Mouse (Mus musculus) right cerebral cortex, postnatal 4 days (tissue): ENCODE measurements at regions not wholly inside any gene's neighbourhood (a gene's known extent, or its start where the extent isn't known, plus 50 kb on each side); places are given as distances from the start of the nearest gene placed in this dataset.
A peak's percentile ranks its signal among the peaks of the same experiment; 100 is the strongest.
"Not testable (repeated sequence)": the region's sequence is repeated elsewhere in the genome, so short reads cannot be mapped to it uniquely, and the experiment has no call there.

Experiments used
- DNase-seq: peaks from one replicate; pipeline ENCODE4 v3.0.0-alpha.2; 2022

DNA sequence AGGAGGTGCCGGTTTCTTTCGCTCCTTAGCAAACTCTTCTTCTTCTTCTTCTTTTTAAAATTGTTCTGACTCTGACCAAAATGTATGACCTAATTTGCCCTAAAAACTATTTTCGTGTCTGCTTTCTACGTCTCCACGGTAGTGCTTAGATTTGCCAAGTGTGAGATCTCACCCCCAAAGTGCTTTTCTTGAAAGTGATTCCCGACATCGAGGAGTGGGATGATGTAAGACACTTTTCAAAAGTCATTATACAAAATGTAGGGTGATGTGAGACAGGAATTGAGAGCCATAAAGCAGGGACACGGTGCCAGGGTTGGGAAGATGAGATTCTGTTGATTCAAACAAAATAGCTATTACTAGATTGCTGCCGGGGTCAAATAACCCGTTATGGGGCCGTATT lies 139.5 kb downstream of the Enc1 start:
- no peak for DNase-seq

DNA sequence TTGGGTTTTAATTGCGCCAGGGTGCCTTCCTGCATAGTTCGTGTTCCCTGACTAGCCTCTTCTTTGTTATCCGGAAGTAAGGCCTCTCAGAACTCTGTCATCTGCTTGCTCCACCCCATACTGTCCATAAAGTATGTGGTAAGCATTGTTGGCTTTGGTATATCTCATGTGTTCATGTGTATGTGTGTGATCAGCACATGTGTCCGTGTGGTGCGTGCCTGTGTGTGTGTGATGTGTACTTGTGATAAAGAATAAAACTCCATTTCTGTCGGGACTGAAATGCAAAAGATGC lies 135.3 kb downstream of the Enc1 start:
- no peak for DNase-seq

DNA sequence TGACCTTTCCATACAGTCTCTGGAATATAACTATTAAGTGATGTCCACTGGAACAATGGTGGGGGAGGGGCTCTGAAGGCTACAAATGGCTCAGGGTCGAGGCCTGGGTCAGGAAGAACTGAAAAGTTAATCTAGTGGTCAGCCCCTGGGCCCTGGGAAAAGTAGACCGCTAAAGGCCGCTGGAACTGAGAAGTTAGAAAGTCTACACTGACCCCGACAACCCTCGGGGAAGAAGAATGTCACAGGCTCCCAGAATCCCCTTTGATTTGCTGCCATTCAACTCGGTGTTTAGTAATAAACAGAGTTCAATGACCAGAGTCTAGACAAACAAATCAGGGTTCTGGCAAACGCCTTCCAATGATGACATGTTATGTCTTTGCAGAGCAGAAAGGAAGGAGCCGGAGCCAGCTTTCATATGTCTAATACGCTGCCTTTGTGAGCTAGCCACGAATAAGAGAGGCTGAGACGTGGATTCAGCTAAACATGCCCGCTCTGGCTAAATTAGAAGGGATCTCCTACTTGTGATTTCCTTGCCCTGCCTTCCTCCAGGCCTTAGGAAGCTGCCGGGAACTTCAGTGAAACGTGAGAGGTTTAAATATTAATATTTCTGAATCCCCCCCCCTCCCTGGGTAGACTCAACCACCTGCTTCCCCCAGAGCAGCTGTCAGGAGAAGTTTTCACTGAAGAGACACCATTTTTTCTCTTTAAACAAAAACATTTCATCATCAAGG lies 134.8 kb downstream of the Enc1 start:
- no peak for DNase-seq

DNA sequence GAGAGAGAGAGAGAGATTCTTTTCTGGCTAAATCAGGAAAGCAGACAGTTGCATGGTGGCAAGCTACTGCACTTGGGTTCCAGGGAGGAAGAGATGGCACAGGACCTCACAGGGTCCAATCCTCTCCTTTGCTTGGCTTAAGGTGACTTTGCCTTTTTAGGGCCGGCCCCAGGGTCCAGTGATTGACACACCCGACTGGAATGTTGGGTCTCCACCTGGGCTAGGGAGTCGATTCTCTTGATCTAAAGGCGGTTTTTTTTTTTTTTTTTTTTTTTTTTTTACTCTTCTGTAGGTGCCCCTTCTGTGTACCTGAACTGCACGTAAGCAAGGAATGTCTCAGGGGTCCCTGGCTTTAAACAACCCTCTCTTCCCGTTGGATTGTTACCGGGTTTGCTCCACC lies 131.4 kb downstream of the Enc1 start:
- DNase-seq, result no peak

DNA sequence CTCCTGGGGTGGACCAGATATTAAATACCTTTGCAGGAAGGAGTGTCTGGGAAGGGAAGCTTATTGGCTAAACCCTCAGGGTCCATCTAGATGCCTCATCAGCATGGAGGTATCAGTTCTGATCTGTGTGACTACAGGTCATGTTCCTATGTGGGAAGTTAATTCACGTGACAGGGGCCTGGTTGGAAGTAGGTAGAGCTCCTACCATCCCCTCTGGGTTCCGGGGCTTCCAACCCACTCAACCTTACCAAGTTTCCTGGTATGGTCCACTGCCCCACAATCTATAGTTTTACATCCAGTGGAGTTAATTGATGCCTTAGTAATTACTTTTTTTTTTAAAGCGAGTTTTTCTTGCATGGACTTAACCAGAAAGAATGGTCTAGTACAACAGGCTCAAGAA lies 130.3 kb downstream of the Enc1 start:
- no peak for DNase-seq

DNA sequence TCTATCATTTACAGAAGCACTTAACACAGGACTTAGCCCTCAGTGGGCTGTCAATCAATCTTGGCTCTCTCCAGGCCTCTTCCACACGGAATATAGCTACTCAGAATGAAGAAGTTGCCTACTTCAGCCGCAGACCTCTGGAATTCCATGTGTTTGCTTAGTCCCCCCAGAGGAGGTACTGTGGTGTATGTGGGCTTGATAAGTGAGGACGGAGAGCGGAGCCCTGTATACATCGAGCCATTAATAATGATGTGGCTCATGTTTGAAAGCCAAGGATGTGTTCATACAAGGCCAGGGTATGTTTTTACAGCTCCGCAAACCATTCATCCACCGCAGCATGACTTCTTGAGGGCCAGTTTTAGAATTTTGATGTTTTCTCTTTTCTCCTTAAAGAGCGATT lies 125.8 kb downstream of the Enc1 start:
- no peak for DNase-seq

DNA sequence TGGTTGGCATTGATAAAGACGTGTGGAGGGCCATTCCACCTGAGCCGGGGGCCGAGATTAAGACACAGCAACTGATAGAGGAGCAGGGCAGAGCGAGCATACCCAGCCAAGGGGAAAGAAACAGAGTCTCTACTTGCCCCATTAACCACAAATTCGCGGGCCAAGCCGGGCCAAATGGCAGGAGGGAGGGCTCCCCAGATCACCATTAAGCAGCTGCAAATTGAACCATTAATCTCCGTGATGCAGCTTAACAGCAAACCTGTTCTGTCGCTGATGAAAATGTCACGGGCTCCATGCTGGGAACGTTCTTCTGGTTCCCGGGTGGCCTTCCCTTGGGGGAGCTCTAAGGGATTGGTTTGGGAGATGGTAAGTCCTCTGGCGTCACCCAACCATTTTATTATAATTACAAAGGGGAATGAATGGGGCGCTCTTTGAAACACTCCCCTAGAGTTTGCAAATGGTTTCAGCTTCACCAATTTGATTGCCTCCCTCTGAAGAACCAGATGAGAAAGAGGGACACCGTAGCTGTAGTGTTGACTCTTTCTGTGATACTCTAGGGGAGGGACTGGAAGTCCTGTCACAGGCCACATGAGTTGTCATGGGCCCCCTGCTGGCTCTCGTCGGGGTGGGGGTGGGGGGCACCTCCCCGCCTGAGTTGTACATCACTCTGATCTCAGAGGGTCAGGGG lies 124.8 kb downstream of the Enc1 start:
- DNase-seq, result no peak

DNA sequence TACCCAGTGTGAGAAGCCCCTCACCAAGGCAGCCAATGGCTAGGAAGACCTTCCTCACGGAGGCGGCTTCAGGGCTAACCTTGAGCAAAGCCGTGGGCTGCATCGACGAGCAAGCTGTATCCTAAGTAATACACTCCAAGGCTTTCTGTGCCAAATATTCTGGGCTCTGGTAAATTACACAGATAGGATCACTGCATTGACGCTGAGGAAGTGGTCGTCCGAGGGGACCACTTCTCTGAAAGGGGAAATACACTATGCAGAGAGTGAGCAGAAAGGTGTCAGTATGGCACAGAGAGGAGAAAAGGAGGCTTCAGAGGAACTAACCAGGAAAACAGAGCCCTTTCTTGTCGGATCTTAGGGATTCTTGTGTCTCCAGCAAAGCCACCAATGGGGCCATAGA lies 124.1 kb downstream of the Enc1 start:
- no peak for DNase-seq

DNA sequence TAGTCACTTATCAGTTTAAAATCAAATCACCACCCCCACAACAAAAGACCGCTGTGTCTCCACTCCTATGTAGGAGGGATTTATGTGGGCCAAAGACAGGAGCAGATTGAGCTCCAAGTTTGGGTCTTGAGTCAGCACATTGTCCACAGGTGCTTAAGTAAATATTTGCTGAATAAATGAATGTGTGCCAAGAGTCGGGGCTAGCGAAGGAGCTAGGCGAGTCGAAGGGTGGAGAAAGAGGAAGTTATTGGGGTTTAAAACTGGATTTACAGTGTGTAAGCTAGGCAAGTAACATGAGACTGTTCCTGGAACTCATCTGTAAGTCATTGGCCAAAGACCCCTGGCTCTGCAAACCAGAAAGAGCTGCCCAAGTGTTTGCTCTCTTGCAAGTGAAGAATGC lies 122.9 kb downstream of the Enc1 start:
- DNase-seq, result no peak

DNA sequence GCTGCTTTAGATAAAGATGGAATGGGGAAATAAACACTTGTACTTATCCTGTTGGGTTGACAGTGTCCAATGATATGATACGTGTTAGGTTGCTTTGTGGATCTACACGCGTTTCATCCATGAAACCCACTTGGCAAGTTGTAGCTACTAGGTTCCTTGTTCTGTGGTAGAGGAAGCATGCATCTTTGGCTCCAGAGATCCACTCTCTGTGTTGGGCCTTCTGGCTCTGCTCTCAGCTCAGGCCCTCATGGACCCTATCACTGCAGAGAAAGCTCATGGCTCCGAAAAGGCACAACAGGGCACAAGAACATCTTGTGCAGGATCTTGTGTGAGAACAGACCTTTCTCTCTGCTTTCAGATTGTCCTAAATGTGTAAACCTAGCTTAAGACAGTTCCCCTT lies 122.3 kb downstream of the Enc1 start:
- no peak for DNase-seq

DNA sequence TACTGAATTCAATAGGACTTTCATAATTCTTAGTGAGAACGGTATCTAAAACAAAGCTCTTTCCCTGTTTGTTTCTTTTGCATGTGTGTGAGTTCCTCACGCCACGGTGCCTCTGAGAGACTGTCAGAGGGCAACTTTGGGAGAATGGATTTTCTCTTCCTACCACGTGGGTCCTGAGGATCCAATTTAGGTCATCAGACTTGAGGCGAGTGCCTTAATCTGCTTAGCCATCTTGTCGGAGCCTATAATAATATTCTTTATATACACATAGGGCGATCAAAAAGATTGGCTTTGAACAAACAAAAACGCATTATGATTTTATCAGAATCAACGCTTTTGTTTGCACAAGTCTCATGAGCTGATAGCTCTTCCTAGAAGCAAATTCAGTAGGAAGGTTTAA lies 119.6 kb downstream of the Enc1 start:
- DNase-seq, result no peak

DNA sequence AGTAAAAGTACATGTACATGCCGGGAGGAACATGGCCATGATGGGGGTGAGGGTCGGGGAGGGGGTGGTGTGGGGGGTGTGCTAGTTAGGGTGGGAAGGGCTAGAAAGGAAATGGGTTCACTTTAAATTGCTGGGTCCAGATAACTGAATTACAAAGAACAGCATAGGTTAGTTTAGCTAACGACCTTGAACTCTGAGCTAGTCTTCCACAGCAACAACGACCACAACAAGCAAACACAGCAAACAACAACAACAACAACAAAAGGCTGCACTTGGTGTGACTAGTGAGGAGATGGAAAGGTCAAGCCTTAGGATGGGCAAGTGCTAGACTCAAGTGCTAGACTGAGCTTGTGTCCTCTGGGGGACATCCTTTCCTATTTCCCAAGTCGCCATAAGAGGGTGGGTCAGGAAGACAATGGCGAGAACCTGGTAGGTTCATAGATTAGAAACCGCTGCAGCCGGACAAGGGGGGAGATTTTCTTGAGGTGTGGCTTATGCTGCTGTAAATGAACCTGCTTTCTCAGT lies 117.9 kb downstream of the Enc1 start:
- no peak for DNase-seq

DNA sequence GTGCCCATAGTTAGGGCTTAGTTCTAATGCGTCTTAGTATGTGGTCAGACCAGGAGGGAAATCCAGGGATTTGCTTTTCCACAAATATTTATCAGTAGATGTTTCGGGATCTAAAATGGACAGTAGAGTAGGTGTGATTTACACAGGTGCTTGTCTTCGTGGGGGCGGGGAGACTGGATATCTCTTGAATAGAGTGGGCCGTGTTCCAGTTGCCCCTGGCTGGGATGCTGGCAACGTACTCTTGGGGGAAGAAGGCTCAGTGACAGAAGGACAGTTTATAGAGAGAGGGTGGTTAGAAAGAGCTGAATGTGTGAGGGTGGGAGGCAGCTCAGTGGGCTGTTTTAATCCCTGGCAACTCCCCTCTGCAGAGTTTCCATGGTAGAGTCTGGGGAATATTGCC lies 117.4 kb downstream of the Enc1 start:
- DNase-seq, result no peak

DNA sequence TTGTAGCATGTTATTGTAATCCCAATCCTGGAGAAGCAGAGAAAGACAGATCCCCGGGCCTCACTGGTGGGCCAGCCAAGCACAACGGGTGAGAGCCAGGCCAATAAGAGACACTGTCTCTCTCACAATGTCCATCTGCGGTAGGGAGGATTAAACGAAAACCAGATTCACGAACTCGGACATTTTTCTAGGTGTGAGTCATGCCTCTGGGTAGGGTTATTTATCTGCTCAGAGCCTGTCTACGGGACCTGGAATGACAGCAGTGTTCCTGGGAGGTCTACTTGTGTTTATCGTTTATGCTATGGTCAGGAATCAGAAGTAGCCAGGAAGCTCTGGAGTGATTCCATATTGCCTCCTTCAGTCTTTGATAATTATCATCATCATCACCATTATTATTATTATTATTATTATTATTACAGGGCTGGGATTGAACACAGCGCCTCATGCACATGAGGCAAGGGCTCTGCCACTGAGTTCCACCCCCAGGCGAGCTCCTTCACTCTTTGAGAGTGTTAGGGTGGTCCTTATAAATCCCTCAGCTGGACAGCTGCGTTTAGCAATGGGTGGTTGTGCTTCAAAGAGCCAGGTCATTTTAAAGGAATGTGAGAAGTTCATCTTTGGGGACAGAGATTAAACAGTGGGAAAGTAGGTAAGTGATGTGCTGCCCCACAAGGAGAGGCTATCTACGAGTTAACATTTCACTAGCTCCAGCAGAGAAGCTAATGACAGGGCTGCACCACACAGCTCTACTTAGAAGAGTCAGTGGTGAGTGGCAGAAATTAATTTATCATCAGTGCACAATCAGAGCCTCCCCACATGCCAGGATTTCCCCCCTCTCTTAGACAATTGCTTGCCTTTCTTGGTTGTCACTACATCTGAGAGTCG lies 116.3 kb downstream of the Enc1 start:
- DNase-seq, result no peak

DNA sequence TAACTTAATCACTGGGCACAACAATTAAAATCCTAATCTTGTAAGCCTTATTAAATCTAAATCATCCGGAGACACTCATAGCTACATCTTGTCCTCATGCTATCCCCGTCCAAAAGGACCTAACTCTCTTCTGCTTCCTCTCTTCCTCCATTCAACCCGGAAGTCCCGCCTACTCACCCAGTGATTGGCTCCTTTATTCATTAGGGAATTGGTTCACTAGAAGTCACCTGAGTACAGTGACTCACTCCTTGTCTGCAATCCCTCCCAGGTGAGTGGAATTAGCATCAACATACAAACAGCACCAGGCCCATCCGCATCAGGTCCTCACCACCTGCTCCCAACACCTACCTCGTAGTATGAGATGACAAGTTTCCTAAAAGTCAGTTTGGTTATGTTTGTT lies 114.5 kb downstream of the Enc1 start:
- DNase-seq, result not testable (repeated sequence)

DNA sequence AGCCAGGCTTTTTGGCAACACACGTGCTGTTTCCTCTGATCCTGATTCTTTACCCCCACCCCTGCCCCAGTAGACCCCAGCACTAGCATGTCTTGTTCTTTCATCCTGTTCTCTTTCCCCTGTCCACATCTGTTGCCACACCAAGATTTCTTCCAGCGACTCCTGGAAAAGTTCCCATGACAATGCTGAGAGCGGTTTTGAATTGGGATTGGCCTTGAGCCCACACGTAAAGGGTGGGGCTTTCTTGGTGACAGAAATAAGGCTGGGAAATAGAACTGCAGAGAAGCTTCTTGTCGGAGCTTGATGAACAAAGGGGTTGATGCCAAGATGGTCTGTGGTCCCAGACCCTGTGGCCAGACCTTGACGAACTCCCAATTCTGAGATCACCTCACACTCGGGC lies 106.8 kb downstream of the Enc1 start:
- no peak for DNase-seq

DNA sequence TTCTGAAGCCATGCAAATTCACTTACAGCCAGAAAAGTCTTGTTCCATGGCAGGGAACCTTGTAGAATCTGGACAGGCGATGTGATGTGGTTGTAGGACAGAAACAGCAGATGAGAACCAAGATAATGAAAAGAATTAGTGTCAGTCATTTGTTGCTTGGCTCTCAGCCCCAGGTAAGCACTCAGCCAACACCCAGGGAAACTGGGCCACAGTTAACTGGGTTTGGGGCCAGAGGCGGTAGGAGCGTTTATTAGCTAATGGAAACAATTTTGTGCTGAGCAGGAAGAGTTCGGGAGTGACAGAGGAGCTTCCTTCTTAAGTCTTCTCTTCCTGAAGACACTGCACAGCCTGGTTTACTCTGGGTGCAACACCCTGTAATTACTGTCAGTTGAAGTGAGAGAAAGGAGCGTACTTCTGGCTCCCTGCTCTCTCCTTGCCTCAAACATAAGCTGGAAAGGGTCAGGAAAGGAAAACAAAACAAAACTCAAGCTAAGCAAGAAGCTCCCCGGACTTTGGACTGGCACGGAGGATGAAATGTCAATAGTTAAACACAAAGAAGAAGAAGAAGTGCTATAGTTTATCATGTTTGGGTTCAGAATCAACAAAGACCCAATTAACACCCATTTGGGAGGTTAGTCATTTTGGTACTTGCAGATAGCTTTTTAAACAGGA lies 100.4 kb downstream of the Enc1 start:
- no peak for DNase-seq

DNA sequence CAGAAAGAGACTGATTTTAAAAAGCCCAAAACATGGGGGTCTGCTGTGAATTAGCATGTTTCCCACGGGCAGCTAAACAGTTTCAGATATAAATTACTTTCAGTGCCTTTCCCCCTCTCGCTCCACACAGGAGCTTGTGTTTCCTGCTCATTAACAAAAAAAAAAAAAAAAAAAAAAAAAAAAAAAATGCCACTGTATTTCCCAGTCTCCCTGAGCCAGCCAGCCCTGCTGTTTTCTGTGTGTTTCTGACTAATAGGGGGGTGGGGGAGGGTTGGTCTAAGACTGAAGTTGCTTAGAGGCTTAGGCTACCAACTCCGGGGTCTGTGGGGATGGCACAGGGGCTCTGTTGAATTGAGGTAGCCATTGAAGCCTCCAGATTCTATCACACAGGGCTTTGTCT lies 97.0 kb downstream of the Enc1 start:
- no peak for DNase-seq

DNA sequence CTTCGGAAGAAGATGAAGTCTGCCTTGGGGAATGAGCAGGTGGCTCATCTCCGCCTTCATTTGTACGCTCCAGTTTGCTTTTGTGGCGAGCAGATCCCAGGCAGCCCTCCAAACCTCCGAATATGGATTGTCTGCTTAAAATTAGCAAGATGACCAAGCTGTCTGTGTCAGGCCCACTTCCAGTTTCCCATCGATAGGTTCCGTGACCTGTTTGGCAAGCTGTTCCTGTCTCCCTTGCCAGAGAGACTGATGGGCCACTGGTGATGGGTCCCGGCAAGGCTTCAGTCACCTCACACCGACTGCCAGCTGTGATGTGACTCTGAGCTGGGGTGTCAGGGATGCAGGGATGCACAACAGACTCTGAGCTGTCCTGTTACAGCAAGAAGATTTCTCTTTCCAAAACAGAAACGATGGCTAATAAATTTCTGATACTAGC lies 96.4 kb downstream of the Enc1 start:
- peak; percentile 16 for DNase-seq

DNA sequence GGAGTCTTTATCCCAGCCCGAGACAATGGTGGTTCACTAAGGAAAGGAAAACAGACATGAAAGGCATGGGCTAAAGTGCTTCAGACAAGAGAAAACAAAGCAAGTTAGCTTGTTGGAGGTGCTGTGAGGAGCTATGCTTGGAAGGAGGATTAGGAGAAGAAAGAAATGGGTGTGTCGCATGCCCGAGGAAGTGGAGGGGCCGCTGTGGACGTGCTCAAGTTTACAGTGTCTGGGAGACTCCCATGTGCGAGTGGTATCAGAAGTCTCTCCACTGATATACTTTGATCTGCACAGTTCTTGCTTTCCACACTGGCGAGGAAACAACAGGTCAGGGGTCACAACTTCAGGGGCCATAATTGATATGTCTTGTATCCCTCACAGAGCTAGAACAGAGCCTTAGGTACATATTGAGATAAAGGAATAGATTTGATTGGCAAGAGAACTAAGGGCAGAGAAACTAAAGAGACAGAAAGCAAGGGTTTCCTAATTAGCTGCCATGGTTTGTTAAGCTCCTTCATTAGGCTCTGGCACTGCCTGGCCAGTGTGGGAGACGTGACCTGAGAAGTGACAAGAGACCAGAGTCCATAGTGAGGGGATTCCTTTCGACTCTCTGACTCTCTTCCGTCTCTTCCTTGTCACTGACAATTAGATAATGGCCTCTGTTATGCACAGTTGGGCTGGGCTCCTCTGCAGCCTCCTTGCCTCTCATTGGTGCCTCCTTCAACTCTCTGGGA lies 93.1 kb downstream of the Enc1 start:
- DNase-seq, result no peak

DNA sequence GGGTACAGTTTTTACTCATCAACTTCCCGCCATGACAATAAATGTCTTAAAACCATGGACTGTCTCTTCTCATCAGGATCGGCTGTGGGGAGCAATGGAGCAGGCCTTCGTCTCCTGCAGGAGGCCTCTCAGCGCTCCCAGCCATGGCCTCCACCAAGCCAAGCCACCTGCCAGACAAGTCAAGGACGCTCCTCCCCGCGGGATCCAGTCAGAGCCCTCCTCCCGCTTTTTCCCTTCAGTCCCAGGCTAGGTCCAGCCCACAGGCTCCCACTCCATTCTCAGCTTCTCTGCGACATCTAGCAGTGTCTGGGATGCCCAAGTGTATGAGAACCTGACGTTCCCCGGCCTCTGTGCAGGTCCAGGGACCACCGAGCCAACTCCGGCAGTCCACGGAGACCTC lies 90.2 kb downstream of the Enc1 start:
- DNase-seq, result no peak

DNA sequence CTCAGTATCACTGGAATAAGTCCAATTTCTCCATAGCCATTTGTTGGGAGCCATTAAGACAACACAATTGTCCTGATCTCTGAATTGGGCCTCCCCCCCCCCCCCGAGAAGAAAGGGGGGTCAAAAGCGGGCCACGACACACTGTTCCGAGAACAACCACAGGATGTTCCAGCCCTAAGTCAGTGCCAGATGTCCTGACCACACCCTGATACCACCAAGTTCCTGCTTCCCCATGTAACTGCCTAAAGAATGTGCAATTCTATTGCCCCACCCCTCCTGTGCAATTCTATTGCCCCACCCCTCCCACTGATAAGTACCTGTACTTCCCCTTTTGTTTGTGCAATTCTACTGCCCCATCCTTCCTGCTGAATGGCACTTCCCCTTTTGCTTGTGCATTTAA lies 80.4 kb downstream of the Enc1 start:
- not testable (repeated sequence) for DNase-seq

DNA sequence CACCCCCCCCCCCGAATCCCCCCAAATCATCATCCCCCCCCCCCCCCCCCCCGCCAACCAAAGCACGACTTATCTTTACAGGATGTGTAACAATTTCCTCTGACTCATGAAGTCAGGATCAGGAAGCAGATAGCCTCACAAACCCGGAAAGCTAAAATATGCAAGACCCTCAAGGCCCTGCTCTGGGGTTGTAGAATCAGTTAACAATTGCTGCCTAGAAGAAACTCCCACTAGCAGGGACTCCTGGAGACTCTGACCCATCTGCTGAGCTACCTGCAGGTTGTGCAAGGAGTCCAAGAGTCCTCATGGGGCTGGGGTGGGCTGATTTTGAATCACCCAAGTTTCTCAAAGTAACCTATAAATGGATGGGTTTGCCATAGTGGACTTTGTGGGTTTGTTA lies 79.9 kb downstream of the Enc1 start:
- no peak for DNase-seq
